Mouse (Mus musculus) urinary bladder, postnatal 4 days (tissue): ENCODE results near the gene Sprn.

Experiments used
- DNase-seq, 2 experiments: peaks; one replicate each; pipeline ENCODE4 v3.0.0; 2021 to 2022; ENCODE audit warnings: low spot score in 2 of 2

Gene Sprn

DNA sequence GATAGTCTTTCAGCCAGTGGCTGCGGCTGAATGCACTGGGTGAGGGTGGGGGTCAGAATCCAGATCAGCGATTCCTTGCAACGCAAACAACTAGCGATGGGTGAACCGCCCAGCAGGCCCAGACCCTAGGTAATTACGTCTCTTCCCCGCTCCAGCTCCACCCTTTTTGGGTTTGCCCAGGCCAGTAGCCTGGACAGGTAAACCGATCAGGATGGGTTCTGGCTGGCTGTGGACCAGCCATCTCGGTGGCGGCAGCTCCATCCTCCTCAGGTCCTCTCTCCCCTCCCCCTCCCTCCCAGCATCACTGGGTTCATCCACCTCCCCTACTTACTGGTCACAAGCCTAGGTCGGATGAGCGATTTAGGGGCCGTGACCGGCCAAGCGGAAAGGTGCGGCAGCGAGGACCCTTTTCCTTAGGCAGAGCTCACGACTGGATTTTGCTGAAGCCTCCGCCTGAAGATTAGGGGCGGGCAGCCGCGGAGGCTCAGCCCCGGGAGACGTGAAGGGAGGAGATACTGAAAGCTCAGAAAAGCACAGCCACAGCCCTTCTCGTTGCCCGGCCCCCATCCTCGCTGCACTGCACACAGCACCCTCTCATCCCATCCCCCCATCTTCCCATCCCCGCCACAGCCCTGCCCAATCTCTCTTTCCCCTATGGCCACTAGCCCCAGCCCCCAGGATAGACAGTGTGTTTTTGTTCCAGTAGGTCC is at the start of gene Sprn:
Sprn (minus strand) TSS at position 660 of the 710 bp plus-strand sequence.
- DNase-seq: no peak

DNA sequence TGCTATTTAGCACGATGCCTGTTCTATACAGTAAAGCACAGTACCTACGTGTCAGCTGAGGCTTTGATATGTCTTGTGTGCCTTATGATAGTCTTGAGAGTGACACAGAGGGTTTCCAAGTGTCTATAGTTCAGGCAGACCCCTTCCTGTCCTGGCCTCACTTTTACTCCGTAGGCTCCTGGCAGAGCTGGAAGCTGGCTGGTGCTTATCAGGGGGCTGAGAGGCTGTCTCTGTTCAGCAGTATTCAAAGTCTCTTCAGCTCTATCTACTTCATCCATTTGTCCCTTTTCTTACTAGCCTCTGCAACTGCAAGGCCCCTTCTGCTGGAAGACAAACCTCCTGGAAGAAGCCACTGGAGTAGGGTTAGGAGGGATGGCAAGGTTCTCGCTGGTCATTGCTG is 46.4 kb upstream of the Sprn start:
- DNase-seq: no peak

DNA sequence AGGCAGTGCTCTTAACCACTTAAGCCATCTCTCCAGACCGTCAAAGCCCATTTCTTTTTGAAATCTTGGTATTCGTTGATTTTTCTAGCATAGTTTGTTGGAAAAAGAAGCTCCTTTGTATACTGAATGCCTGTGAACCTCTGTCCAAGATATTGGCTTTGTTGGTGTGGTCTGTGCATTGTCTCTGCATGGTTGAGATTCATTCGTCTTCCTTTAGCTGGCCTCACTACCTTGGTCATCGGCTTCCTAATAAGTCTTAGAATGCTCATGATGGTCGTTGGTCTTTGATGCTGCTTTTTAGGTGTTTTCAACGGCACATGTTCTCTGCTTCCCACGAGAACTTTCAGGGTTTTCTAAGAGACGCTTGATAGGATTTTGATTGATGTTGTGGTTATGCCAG is 41.3 kb upstream of the Sprn start:
- DNase-seq: no peak

GRCm38 (mm10) chr7:140194031-140194430 is 39.4 kb upstream of the Sprn start:
- DNase-seq: no peak

GRCm38 (mm10) chr7:140192851-140193250 is 38.2 kb upstream of the Sprn start:
- DNase-seq: no peak

DNA sequence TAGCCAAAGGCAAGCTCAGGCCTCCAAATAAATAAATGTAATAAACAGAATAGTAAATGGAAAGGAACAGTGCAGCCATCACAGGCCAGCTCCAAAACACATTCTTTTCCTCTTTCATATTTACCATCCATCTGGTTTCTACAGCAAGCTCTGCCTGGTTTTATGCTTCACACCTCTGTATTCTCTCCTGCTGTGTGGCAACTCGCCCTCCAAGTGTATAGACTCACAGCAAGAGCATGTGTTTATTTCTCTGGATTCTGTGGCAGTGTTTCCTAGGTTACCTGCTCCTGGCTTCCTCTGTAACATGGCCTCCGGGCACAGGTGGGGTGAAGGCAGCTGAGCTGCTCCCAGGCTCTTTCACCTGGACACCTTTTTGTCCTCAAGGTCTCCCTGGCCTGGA is 37.8 kb upstream of the Sprn start:
- DNase-seq: no peak

- DNase-seq: no peak
Observed at GRCm38 (mm10) chr7:140190435-140190834, 35.8 kb upstream of the Sprn start.

DNA sequence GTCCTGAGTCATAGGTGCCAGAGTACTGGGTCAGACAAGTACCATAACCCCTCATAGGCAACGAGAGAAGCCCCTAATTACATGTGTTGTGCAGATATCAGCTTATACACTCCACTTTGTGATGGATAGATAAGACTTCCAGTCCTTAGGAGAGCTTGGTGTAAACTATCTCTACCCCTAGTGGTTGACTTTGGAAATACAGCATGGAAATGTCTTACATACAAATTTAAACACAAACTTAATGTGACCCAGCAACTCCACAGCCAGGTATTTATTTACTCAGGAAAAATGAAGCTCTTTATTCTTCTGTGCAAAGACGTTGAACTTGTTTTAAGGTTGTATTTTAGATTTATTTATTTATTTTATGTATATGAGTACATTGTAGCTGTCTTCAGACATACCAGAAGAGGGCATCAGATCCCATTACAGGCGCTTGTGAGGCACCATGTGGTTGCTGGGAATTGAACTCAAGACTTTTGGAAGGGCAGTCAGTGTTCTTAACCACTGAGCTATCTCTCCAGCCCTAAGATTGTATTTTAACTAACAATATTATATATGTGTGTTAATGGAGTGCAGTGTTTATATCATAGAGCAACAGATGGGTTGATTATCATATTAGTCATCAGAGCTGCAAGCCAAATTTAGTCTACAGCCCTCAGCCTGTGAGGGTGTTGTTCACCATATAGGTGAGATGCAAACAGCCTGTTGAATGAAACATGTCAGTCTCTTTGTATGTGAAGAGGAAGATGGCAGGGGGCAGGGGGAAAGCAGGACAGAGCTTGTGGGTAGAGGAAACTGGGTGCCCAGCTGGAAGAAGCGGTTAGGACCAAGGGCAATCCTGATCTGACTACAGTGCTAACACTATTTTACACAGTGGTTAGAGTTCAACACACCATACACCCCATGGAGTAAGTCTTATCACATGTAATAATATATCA is 34.0 kb upstream of the Sprn start:
- no peak for DNase-seq

DNA sequence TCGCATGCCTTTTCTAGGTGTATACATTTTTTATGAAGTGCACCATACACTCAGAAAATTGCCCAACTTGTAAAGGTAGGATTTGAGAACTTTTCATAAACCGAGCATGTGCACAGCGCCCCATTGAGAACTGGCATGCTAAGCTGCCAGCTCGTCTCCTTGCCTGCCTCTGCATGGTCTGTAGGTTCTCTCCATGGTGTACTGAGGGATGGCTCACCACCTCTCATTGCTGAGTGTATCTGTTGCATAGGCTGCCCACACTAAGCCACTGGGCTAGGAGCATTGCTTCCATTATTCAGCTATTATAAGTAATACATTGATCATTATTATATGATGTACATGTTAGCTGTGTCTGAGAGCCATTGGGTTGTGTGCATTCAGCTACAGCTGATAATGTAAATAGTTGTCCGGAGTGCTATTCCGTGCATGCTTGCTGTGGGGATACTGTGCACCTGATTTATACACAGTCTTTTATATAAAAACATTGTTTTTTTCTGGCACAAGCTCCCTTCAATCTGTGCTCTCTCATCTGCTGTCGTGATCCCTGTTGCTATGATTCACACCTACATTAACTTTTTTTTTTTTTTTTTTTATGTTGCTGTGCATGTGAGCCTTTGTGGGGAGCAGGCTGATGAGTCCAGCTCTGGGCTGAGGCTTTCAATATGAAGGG is 33.2 kb upstream of the Sprn start:
- DNase-seq: no peak

DNA sequence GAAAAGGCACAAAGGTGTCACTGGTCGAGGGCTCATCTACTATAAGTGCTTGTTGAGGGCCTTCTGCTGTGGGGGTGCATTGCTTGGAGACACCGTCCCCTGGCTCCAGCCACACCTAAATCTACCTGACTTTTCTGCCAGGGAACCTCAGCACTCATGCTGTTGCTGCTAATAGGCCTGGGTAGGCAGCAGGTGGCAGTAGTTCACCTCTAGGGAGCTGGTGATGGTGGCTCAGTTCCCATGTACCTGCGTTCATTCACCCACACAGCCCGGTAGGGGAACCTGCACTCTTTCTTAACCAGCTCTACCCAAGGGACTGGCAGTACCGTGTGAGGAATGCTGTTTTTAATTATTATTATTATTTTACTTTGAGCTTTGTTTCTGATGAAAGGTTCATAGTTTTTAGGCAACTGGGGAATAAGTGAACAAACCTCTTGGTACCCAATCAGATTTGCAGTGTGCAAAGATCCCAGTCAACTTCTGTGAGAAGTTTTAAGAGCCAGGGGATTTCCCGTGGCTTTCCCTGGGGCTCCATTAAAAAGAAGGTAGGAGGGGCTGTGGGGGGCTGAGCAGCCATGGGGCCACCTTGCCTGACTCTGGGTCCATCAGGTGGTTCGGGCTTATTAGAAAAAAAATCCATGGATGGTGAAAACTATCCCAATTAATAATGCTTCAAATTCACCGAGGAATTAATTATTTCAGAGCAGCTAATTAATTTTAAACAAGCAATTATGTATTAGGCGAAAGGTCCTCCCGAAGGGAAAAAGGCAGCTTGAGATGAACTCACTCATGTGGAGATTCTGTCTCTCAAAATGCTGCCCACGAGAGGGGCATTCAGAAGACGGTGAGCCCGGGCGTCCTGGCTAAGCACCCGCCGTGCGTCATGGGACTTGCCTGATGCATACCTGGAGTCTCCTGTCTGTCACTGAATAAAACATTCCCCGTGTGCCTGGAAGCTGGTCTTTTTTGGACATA is 32.3 kb upstream of the Sprn start:
- DNase-seq: no peak

GRCm38 (mm10) chr7:140184206-140184605 is 29.5 kb upstream of the Sprn start:
- no peak for DNase-seq

GRCm38 (mm10) chr7:140180692-140181091 is 26.0 kb upstream of the Sprn start:
- DNase-seq: no peak

GRCm38 (mm10) chr7:140179176-140179575 is 24.5 kb upstream of the Sprn start:
- DNase-seq: no peak

- DNase-seq: no peak
Observed at GRCm38 (mm10) chr7:140172936-140173335, 18.3 kb upstream of the Sprn start, which contains the start of gene Olfr523. TSS of gene Olfr523 (plus strand) at chr7:140173217.

GRCm38 (mm10) chr7:140170863-140171262 is 16.2 kb upstream of the Sprn start:
- no peak for DNase-seq

- DNase-seq: no peak
Observed at GRCm38 (mm10) chr7:140169386-140169785, 14.7 kb upstream of the Sprn start.

DNA sequence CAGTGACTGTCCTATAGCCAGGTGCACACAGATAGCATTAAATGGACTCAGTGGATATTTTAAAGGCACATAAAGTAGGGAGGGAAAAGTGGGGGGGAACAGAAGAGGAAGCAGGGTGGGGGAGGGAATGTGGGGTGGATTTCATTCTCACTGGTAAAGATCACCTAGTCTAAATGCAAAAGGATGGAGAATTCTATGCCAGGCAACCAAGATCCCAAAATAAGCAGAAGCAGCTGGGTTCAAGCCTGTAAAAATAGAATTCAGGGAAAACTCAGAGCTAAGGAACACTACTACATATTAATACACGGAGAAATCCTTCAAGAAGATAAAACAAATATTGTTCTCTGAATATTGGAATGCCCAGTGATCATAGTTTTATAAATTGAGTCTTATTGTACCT is 13.3 kb upstream of the Sprn start:
- no peak for DNase-seq

DNA sequence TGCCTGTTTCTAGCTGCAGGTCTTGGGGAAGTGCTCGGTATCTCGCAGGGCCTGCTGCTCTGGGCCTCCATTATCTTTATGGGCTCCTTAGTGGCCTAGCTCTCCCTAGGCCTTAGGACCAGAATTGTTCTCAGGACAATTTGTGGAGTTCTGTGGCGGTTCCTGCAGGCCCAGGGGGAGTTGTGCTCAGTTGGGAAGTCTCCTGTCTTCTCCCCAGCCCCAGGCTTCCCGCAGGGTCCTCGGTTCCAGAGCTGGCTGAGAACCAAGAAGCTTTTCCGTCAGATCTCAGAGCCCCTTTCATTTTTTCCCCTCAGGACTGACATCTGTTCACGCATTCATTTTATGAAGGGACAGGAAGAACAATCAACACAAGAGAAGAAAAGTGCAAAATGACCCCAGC is 10.0 kb upstream of the Sprn start, which contains the start of gene Olfr522:
Olfr522 (minus strand) TSS at position 101 of the 400 bp plus-strand sequence.
- no peak for DNase-seq

- DNase-seq: no peak
Observed at GRCm38 (mm10) chr7:140160363-140160762, 5.7 kb upstream of the Sprn start.

GRCm38 (mm10) chr7:140153829-140154217 is 854 bp downstream of the Sprn start:
- no peak for DNase-seq

DNA sequence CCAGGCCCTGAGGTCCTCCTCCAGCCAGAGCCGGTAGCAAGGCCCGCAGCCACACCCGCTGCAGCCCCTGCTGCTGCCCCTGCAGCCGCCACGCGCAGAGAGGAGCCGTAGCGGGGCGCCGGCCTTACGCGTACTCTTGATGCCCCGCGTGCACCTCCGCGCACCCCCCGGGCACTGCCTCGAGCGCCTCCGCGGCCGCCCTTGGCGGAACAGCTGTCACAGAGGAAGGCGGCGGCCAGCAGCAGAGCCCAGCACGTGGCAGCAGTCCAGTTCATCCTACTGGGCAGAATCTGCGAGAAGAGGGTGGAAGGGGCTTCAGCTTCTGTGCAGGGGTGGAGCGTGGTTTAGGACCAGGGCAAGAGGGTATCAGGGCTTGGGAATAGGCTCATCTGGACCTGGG is 1.3 kb downstream of the Sprn start:
- DNase-seq: no peak
